Mouse (Mus musculus) effector memory CD4-positive, alpha-beta T cell, adult 7 months (primary cell): ENCODE measurements around the gene Usp33. TPM values are rescaled to one million over a fixed set of nuclear protein-coding genes. Genes with fewer than 3 reads are reported as not detected.

Experiments used
- polyA plus RNA-seq: library from polyadenylated mRNA; unstranded; fragments of 100-300 nt; shearing (Covaris generic); gene quantifications from one replicate; pipeline ENCODE4 v1.2.1, GENCODE M21; 2017

Gene Usp33
- 47.5 TPM for polyA plus RNA-seq

GRCm38 (mm10) chr3:152345732-152346632 is at the start of gene Usp33:
Usp33 (plus strand) TSS chr3:152346478.

GRCm38 (mm10) chr3:152339862-152340557 is 6.3 kb upstream of the Usp33 start, which contains the start of gene Miga1:
Miga1 (minus strand) TSS chr3:152340407.

DNA sequence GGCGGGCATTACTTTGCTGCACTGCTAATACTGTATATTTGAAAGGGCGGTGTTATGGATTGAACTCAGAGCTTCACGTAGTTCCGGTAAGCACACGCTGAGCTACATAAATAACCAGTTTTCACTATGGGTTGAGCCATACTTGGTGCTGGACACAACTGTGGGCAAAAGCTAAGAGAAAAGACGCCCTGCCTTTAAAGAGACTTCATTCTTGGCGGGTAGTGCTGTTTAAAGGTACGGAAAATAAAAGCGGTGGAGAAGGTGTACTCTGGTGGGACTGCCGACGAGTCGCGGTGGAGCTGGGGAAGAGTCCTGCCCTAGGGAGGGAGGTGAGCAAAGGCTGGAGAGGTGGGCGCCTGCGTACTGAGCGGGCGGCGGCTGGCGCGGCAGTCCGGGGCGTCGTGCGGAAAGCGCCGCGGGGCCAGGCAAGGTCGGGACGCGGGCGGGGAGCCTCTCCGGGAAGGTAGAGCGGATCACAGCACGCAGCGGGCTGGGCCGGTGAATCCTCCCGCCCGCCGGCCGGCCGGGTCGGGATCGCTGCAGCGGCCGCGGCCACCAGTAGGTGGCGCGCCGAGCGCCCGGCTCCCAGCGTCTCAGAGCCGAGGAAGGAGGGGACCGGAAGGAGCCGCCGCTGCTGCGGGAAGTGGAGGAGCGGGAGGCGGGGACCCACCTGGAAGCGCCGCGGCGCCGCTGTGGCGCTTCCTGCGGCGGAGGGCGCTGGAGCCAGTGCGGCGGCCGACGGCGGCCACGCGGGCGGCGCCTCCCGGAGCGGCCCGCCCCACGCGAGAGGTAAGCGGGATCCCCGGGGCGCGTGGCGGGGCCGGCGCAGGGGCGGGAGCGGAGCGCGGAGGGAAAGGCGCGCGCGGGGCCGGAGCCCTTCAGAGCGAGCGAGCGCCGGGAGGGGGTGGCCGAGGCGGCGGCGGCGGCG is 49.3 kb downstream of the Usp33 start, which contains the start of gene Zzz3:
Gene Zzz3, plus strand, starts transcription at position 124 of the 928 bp plus-strand sequence.

Other genes with a start within 250 kb of the Usp33 start
- gene Gipc2, start 180.2 kb upstream of the Usp33 start, polyA plus RNA-seq = not detected
- gene Dnajb4, start 136.2 kb upstream of the Usp33 start, polyA plus RNA-seq = 42.5 TPM
- gene Fubp1, start 136.1 kb upstream of the Usp33 start, polyA plus RNA-seq = 133 TPM
- gene Nexn, start 80.1 kb upstream of the Usp33 start, polyA plus RNA-seq = 1.9 TPM
- 8.5 TPM for gene Miga1, start 6.1 kb upstream of the Usp33 start, polyA plus RNA-seq
- gene Zzz3, start 49.0 kb downstream of the Usp33 start, polyA plus RNA-seq = 73.8 TPM